ENCODE assay signal across 9 mouse cellular contexts in the genomic region with DNA sequence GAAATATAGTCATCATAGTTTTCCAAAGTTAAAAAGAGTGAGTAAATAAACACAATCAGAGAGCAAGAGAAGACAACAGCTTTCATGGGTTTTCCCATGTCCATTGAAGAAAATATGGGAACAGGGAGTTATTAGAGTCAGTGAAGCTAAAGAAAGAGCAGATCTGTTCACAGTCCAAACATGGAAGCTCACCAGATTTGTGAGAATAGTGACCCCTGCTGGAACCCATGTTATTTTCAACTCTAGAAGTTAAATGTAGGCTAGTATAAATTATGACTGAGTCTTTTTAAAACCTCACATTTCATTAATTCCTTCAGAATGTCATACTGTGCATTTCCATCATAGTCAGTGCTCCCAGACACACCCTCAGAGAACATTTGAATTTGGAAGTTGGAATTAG. TPM values are rescaled to one million over a fixed set of nuclear protein-coding genes. Genes with fewer than 3 reads are reported as not detected.
A peak's percentile ranks its signal among the peaks of the same experiment; 100 is the strongest.
DNase-seq lines count a peak whose midpoint lies in the region; TF ChIP-seq lines count a peak whose summit lies in the region.
"Had no signal": no experiment of that assay in that cellular context is flagged by ENCODE, and none has a peak within 500 bp of the region (broad histone marks: within the 10 kb centered on the region; RNA-seq: fewer than 3 reads in every experiment).

No protein-coding gene starts in this region.

- H3K9ac ChIP-seq in ES-E14 (ENCODE audit: insufficient read depth, low read depth, low read length, poor library complexity, severe bottlenecking), result no peak overlapping the region

- H3K27ac ChIP-seq in layer of hippocampus, adult 2 months, result no peak overlapping the region
- no peak overlapping the region for H3K27ac ChIP-seq in ES-E14 (ENCODE audit: insufficient read depth, low read depth, low read length, poor library complexity, severe bottlenecking)

- H3K4me3 ChIP-seq in layer of hippocampus, adult 2 months, result no peak overlapping the region
- no peak overlapping the region for H3K4me3 ChIP-seq in ES-E14 (ENCODE audit: insufficient read depth in 1 of 2, low read depth in 1 of 2, low read length in 2 of 2, poor library complexity in 1 of 2, severe bottlenecking in 1 of 2)

- in situ Hi-C loops in ES-E14 (cut with MboI; ENCODE audit: low sequenced_read_pairs in 2 of 2, unreplicated experiment in 2 of 2), result no loop called here

- H3K9me3 ChIP-seq in ES-E14 (ENCODE audit: control insufficient read depth, insufficient read depth, low read depth, low read length), result no peaks in the 10 kb centered on the region

- no peaks in the 10 kb centered on the region for H3K36me3 ChIP-seq in ES-E14 (ENCODE audit: control insufficient read depth, insufficient read depth, low read length, poor library complexity, severe bottlenecking)

- DNase-seq in embryo, embryonic 10 days (ENCODE audit: low spot score), result peak; percentile 33
- DNase-seq in embryo, embryonic 9.5 days (ENCODE audit: extremely low spot score), result no peak
- peak; percentile 44 to 62 for DNase-seq in layer of hippocampus, adult 2 months (ENCODE audit: low spot score in 2 of 2)
- DNase-seq in layer of hippocampus, postnatal 25 days (ENCODE audit: extremely low spot score in 1 of 2, low spot score in 1 of 2), result no peak
- DNase-seq in ES-E14 (ENCODE audit: low read depth, low spot score) (peak; percentile 17), liver (no peak)
- DNase-seq in induced T-regulatory cell, adult 2 months (ENCODE audit: low read depth), result peak; percentile 45
- no peak for DNase-seq in adrenal gland, postnatal 36 days
- DNase-seq: thymus, postnatal 14 days had no signal

- peak; percentile 81 for TF ChIP-seq CTCF in layer of hippocampus, adult 2 months (conservative IDR thresholded peaks at IDR 0.05)

- H3K4me1 ChIP-seq in ES-E14 (ENCODE audit: control insufficient read depth in 2 of 2, insufficient read depth in 2 of 2, low read length in 2 of 2, poor library complexity in 1 of 2), result no peaks in the 10 kb centered on the region

TF ChIP-seq in ES-E14, 5 proteins besides CTCF, POLR2A, EP300 and RAD21:
- TF ChIP-seq ZNF384 (IDR thresholded peaks at IDR 0.05; ENCODE audit: low read depth, low read length), result no peak
- TF ChIP-seq ZC3H11A (IDR thresholded peaks at IDR 0.05; ENCODE audit: borderline replicate concordance, low read depth, low read length), result peak; percentile 46; the same call in 1 of the 2 replicates
- no peak for TF ChIP-seq MAFK (IDR thresholded peaks at IDR 0.05; ENCODE audit: insufficient read depth, low read depth, low read length)
- TF ChIP-seq CHD2 (IDR thresholded peaks at IDR 0.05; ENCODE audit: low read depth, low read length), result no peak
- TF ChIP-seq HCFC1 (IDR thresholded peaks at IDR 0.05; ENCODE audit: borderline replicate concordance, insufficient read depth, low read length), result no peak

RNA-seq across cellular contexts. Expression of a gene that starts 12.6 kb away (rescaled TPM):
- 1 to 10 TPM; 7.8 to 7.9 TPM for total RNA-seq in layer of hippocampus, adult 2 months (2021)
- 1 to 10 TPM; 8.7 to 9.3 TPM for total RNA-seq in layer of hippocampus, postnatal 25 days (2021)
- 65.8 and 105 TPM in 2 replicates for total RNA-seq in ES-E14 (2012; rRNA removed)
- under 1 TPM; 0.40 to 0.60 TPM for total RNA-seq in adrenal gland, postnatal 36 days (2021)

RNA-seq across cellular contexts. Expression of a gene that starts 28.9 kb away (rescaled TPM):
- total RNA-seq in layer of hippocampus, adult 2 months (2021), result under 1 TPM; 0.69 to 0.83 TPM
- total RNA-seq in layer of hippocampus, postnatal 25 days (2021), result under 1 TPM; 0.66 to 0.77 TPM
- total RNA-seq in ES-E14 (2012; rRNA removed), result not detected in 2 replicates
- total RNA-seq in adrenal gland, postnatal 36 days (2021), result not detected

Comparison
In these comparisons a context has a peak if more than half of its experiments do, and no peak if none do; other contexts are left out.
1. DNase-seq: peak in embryo, embryonic 10 days (single experiment), layer of hippocampus, adult 2 months (2 of 2), ES-E14 (single experiment) and induced T-regulatory cell, adult 2 months (single experiment); none in embryo, embryonic 9.5 days (single experiment), layer of hippocampus, postnatal 25 days (0 of 2), adrenal gland, postnatal 36 days (0 of 2) and liver (single experiment).
2. RNA of a gene that starts 12.6 kb away (total RNA-seq): 65.8 to 105 TPM in ES-E14, 8.7 to 9.3 TPM in layer of hippocampus, postnatal 25 days and 7.8 to 7.9 TPM in layer of hippocampus, adult 2 months; 0.40 to 0.60 TPM in adrenal gland, postnatal 36 days; every median in the first group is over 4 times any median in the second.